Mouse (Mus musculus) stomach, postnatal 0 days (tissue): Measurements from ENCODE around the gene Fam25c. TPM values are rescaled to one million over a fixed set of nuclear protein-coding genes. Genes with fewer than 3 reads are reported as not detected.

ENCODE experiments used
- ATAC-seq: fragments of 200-750 bp; cut with Nextera tagmentation; 2 replicates; pipeline ENCODE4 v1.8.0; 2017; ENCODE audit not compliant: low FRiP score, low TSS enrichment
- DNase-seq: peaks from one replicate; pipeline ENCODE4 v3.0.0-alpha.2; 2016; ENCODE audit warnings: low spot score
- H3K27ac ChIP-seq: fragments of 300-500 bp; sonication (generic); replicated peaks from 2 replicates; pipeline ENCODE4 v1.5.1; 2014; ENCODE audit warnings: mild to moderate bottlenecking, control low read depth
- H3K27me3 ChIP-seq: fragments of 300-500 bp; sonication (generic); 2 replicates; pipeline ENCODE4 v1.6.1; 2014; ENCODE audit warnings: low read length; ENCODE audit not compliant: control insufficient read depth, insufficient read depth
- H3K36me3 ChIP-seq: fragments of 300-500 bp; sonication (generic); 2 replicates; pipeline ENCODE4 v1.6.1; 2014; ENCODE audit warnings: low read length, mixed read lengths; ENCODE audit not compliant: control insufficient read depth, insufficient read depth
- H3K4me1 ChIP-seq: fragments of 300-500 bp; sonication (generic); replicated peaks from 2 replicates; pipeline ENCODE4 v1.6.1; 2014; ENCODE audit warnings: antibody characterized with exemption; ENCODE audit not compliant: control insufficient read depth, insufficient read depth
- H3K4me2 ChIP-seq: fragments of 300-500 bp; sonication (generic); replicated peaks from 2 replicates; pipeline ENCODE4 v1.6.1; 2014; ENCODE audit warnings: low read depth, mild to moderate bottlenecking, control low read depth, moderate library complexity
- H3K4me3 ChIP-seq: fragments of 300-500 bp; sonication (generic); 2 replicates; pipeline ENCODE4 v1.5.1; 2014; ENCODE audit warnings: low read depth, low read length, control low read depth
- H3K9ac ChIP-seq: fragments of 300-500 bp; sonication (generic); 2 replicates; pipeline ENCODE4 v1.6.1; 2014; ENCODE audit warnings: mild to moderate bottlenecking, low read length, control low read depth, mixed read lengths
- H3K9me3 ChIP-seq: fragments of 300-500 bp; sonication (generic); 2 replicates; pipeline ENCODE4 v1.6.1; 2016; ENCODE audit warnings: low read length; ENCODE audit not compliant: control insufficient read depth
- CTCF ChIP-seq: IDR thresholded peaks from 2 replicates; pipeline ENCODE4 v1.5.1; 2016; ENCODE audit warnings: antibody characterized with exemption, low read depth, mild to moderate bottlenecking, moderate library complexity
- EP300 ChIP-seq: optimal IDR thresholded peaks from 2 replicates; pipeline ENCODE3; 2016; ENCODE audit warnings: antibody characterized with exemption
- WGBS: fragments of 180-500 bp; shearing (Covaris S2); extraction: QIAGEN DNeasy Blood & Tissue Kit; methylation state at CpG from one replicate; pipeline ENCODE4 v1.1.7; 2014; 5-methylcytosine and 5-hydroxymethylcytosine counted together
- polyA plus RNA-seq: library from polyadenylated mRNA; unstranded; fragments of >200 nt; fragmentation: Nextera tagmentation; extraction: Ambion mirVana; gene quantifications from 2 replicates; pipeline ENCODE4 v1.2.1, GENCODE M21; 2015

Fam25c gene
- polyA plus RNA-seq, 1 experiment from 2014 or later = 793 TPM

- DNase-seq (no peak), ATAC-seq (no peak)
- Histone ChIP-seq H3K4me2 (no peak overlapping the region), H3K36me3 (peaks cover 14% of the 10 kb centered on the region), H3K4me1 (no peaks in the 10 kb centered on the region), H3K9ac (no peak overlapping the region), H3K4me3 (no peak overlapping the region), H3K27me3 (no peaks in the 10 kb centered on the region), H3K9me3 (no peaks in the 10 kb centered on the region), H3K27ac (no peak overlapping the region)
- WGBS = 94% methylated on average over 5 of the region's 5 CpGs
- TF ChIP-seq EP300 = no peak
These were observed 8.1 kb downstream of the Fam25c start for GRCm38 (mm10) chr14:34347084-34347483.

DNA sequence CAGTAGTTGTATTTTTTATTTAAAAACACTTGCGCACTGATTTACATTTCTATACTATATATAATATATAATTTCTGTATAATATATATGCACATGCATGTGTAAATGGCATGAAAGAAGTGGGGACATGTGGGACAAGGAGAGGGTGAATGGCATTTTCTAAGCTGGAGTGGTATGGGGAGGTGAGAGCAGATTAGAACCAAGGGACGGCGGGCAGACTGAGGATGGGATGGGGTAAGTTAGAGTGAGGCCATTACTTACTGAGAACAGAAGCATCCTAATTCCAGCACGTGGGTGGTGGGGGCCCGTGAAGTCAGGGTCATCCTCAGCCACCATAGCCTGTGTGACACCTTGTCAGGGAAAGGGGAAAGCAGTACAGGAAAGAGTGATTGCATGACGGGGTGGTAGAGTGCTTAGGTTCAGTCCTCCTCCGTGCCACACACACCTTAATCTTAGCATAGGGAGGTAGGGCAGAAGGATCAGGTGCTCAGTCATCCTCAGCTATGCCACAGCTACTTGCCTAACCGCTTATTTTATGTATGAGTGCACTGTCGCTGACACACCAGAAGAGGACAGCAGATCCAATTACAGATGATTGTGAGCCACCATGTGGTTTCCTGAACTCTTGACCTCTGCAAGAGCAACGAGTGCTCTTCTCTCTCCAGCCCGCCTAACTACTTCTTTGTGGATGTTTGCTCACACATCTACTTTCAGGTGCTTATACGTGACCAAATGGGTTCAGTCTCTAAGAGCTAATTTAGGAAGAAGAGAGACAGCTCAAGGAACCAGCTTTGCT lies 9.3 kb downstream of the Fam25c start:
- DNase-seq = no peak
- H3K4me2 ChIP-seq = no peak overlapping the region
- TF ChIP-seq CTCF = peak; percentile 55
- TF ChIP-seq EP300 = no peak
- no peaks in the 10 kb centered on the region for H3K4me1 ChIP-seq
- H3K9me3 ChIP-seq = no peaks in the 10 kb centered on the region
- no peak overlapping the region for H3K4me3 ChIP-seq
- ATAC-seq = no peak
- no peak overlapping the region for H3K27ac ChIP-seq
- 55% methylated on average over 12 of the region's 12 CpGs for WGBS
- no peaks in the 10 kb centered on the region for H3K27me3 ChIP-seq
- peaks cover 20% of the 10 kb centered on the region for H3K36me3 ChIP-seq
- no peak overlapping the region for H3K9ac ChIP-seq

DNA sequence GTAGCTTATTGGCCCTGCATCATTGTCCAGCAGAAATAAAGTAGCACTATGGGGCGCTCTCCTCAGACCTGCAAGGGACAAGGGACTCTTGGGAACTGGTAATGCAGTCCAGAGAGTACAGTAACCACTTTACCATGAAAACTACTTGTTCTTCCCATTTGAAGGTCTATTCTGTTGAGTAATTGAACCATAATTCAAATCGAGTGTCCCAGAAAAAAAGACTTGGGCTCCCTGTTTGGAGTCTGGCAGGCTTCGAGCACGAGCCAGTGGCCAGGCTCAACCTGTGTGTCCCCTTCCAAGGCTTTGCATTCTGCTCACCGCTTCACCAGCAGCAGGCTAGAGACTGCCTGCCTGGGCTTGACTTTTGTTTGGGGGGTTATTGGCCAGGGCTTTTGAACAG lies 10.9 kb downstream of the Fam25c start:
- no peaks in the 10 kb centered on the region for H3K4me1 ChIP-seq
- H3K36me3 ChIP-seq = peaks cover 20% of the 10 kb centered on the region
- H3K4me2 ChIP-seq = no peak overlapping the region
- ATAC-seq (no peak), DNase-seq (no peak)
- H3K27me3 ChIP-seq = no peaks in the 10 kb centered on the region
- WGBS = 82% methylated on average over 5 of the region's 5 CpGs
- no peak overlapping the region for H3K4me3 ChIP-seq
- H3K27ac ChIP-seq = no peak overlapping the region
- H3K9ac ChIP-seq = no peak overlapping the region
- no peaks in the 10 kb centered on the region for H3K9me3 ChIP-seq
- TF ChIP-seq CTCF (no peak), EP300 (no peak)

- H3K4me2 ChIP-seq = no peak overlapping the region
- TF ChIP-seq EP300 (no peak), CTCF (no peak)
- H3K36me3 ChIP-seq = peaks cover 20% of the 10 kb centered on the region
- H3K9me3 ChIP-seq = no peaks in the 10 kb centered on the region
- no peak for DNase-seq
- WGBS = 81% methylated on average over 4 of the region's 4 CpGs
- no peaks in the 10 kb centered on the region for H3K27me3 ChIP-seq
- no peaks in the 10 kb centered on the region for H3K4me1 ChIP-seq
- ATAC-seq = no peak
- H3K4me3 ChIP-seq = no peak overlapping the region
- no peak overlapping the region for H3K9ac ChIP-seq
- no peak overlapping the region for H3K27ac ChIP-seq
These were observed 12.2 kb downstream of the Fam25c start for GRCm38 (mm10) chr14:34343078-34343477.

- peaks cover 24% of the 10 kb centered on the region for H3K36me3 ChIP-seq
- 85% methylated on average over 4 of the region's 4 CpGs for WGBS
- no peak for ATAC-seq
These were observed 13.2 kb downstream of the Fam25c start for GRCm38 (mm10) chr14:34341993-34342392.

GRCm38 (mm10) chr14:34339446-34339845 lies 15.8 kb downstream of the Fam25c start:
- Histone ChIP-seq H3K9me3 (no peaks in the 10 kb centered on the region), H3K27me3 (no peaks in the 10 kb centered on the region), H3K4me3 (no peak overlapping the region), H3K36me3 (peaks cover 40% of the 10 kb centered on the region), H3K4me1 (no peaks in the 10 kb centered on the region), H3K4me2 (no peak overlapping the region), H3K27ac (no peak overlapping the region), H3K9ac (no peak overlapping the region)
- TF ChIP-seq EP300 (no peak), CTCF (no peak)
- 48% methylated on average over 1 of the region's 1 CpGs for WGBS
- no peak for DNase-seq
- ATAC-seq = no peak

More at GRCm38 (mm10) chr14:34341993-34342392, 13.2 kb downstream of the Fam25c start:
- no peaks in the 10 kb centered on the region for H3K9me3 ChIP-seq
- H3K27me3 ChIP-seq = no peaks in the 10 kb centered on the region
- H3K4me3 ChIP-seq = no peak overlapping the region
- H3K4me1 ChIP-seq = no peaks in the 10 kb centered on the region
- no peak overlapping the region for H3K27ac ChIP-seq
- H3K4me2 ChIP-seq = no peak overlapping the region
- no peak overlapping the region for H3K9ac ChIP-seq
- TF ChIP-seq EP300 = no peak
- no peak for DNase-seq
